Mouse (Mus musculus): ENCODE measurements around the gene Frmd8. TPM values are rescaled to one million over a fixed set of nuclear protein-coding genes. Genes with fewer than 3 reads are reported as not detected.
A peak's percentile ranks its signal among the peaks of the same experiment; 100 is the strongest.

The Frmd8 gene
- polyA plus RNA-seq, 1 experiment from 2014 or later: 44.6 TPM

DNA sequence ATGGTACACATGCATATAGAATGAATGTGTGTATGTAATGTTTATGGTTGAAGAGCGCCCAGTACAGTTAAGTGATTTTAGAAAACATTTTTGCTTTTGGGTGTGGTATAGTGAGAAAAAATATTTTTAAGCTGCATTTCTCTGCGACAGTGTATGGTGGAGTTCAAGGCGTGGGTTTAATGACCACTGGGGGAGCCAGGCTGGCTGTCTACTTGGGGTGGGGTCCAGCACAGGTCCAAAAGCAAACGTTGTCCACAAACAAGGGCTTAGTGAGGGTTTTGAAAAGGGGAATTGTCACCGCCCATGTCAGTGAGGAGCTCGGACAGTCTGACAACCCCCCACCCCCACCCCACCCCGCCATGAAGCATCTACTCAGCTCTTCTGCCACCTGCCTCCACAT lies 28.9 kb downstream of the Frmd8 start:
- peak overlapping the region; percentile 52 for H3K4me3 ChIP-seq
- peaks cover 92% of the 10 kb centered on the region for H3K4me1 ChIP-seq
- WGBS: 1% methylated on average over 7 of the region's 7 CpGs
- peak overlapping the region; percentile 93 for H3K27ac ChIP-seq (replicated peaks)
- H3K9me3 ChIP-seq: no peaks in the 10 kb centered on the region
- peaks cover under 1% of the 10 kb centered on the region; the same call in 1 of the 2 replicates for H3K36me3 ChIP-seq (replicated peaks)
- DNase-seq (ENCODE audit: low spot score): no peak
- H3K27me3 ChIP-seq (replicated peaks; ENCODE audit: low read depth, poor library complexity, severe bottlenecking): no peaks in the 10 kb centered on the region

DNA sequence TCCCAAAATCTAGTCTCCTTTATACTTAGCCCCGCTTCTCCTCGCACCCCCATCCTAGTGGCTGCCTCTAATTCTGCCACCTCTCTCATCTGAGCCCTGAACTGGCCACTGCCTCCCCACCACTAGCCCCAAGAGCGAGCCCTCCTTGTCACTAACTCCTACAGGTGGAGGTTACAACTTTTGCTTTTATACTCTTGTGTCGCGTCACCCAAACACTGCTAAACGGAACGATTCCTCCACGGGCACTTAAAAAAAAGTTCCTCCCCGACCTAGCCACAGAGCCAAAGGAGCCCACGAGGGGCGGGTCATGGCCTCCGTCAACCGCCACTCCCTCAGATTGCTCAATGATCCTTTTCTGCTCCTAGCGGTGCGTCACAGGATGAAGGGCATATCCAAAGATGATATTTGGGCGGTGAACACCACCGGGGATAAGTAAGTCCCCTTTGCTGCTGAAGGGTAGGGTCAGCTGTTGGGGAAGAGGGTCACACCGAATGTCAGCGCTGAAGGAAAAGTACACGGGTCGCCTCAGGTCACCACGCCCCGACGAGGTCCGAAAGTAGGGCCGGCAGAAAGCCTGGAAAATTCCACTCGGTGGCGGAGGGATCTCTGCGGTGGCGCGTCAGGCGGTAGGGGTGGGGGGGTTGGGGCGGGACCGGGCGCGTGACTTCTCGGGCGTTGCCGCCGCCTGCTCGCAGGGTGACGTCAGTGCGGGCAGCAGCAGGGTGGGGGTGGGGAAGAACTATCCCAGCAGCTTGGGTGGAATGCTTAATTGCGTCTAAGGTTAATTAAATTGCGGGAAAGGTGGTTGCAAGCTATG lies 29.5 kb downstream of the Frmd8 start:
- H3K27ac ChIP-seq (replicated peaks): peak overlapping the region; percentile 93
- no peaks in the 10 kb centered on the region for H3K27me3 ChIP-seq (replicated peaks; ENCODE audit: low read depth, poor library complexity, severe bottlenecking)
- 7% methylated on average over 45 of the region's 45 CpGs for WGBS
- peaks cover 98% of the 10 kb centered on the region for H3K4me1 ChIP-seq
- H3K4me3 ChIP-seq: peak overlapping the region; percentile 52
- no peaks in the 10 kb centered on the region for H3K36me3 ChIP-seq (replicated peaks)
- DNase-seq (ENCODE audit: low spot score): peak; percentile 95
- no peaks in the 10 kb centered on the region for H3K9me3 ChIP-seq

DNA sequence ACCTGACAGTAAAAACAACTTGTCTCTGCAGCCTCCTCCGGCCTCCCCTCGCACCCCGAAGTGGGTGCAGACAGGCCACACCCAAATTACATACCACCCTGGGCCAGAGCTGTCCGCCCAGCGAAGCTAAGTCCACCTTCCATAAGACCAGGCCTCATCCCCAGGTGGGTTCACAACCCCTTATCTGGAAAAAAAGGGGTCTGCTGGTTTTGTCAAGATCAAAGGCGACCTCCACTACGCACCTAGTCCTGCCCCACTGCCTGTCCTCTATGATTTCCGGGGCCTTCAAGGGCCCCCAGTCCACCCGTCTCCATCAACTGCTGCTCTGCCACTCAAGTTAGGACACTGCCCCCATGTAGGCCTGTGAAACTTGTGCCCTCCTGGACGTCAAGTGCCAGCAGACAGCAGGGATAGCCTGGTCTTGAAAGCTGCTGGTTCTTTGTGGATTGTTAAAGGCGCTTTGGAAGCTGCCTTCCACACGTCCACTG lies 30.2 kb downstream of the Frmd8 start:
- Histone ChIP-seq H3K27ac (replicated peaks) (peak overlapping the region; percentile 93), H3K4me3 (peak overlapping the region; percentile 52), H3K27me3 (replicated peaks; ENCODE audit: low read depth, poor library complexity, severe bottlenecking) (no peaks in the 10 kb centered on the region), H3K4me1 (peaks cover 95% of the 10 kb centered on the region), H3K9me3 (no peaks in the 10 kb centered on the region), H3K36me3 (replicated peaks) (no peaks in the 10 kb centered on the region)
- no peak for DNase-seq (ENCODE audit: low spot score)
- 79% methylated on average over 12 of the region's 12 CpGs for WGBS

DNA sequence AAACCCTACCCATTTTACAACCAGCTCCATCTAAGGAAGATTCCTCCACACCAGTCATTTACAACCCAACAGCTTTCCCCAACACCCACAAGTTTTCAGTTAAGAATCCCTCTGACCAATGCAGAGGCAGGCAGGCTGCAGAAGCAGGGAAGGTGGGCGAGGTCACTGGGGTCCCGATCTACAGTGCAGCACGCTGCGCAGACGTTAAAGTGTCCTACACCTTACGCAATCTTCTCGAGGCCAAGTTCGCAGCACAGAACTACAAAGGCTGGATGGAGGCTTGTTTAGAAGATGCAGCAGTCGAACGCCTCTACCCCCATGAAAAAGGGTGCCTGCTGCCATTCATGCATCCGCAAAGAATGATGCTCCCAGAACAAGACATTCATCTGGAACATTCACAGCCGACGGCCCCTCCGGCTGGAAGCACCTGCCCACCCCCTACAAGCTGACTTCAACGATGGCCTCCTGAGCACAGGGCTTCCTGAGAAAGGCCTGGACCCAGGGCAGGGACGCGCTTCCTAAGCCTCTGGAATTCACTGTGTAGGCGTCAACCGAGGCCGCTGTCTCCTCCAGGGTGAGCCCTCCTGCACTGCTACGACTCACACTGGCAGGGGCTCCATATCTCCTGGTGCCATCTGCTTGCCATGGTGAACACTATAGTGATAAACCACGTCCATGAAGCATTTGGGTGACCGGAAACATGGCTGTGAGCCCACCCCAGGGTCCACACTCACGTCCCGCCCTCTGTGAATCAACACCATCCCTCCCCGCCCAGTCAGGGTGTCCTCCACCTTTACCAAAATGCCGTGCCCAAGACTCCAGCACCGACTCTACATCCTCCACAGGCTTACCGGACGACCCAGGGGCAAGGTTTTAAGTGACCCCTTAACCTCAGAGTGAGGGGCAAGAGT lies 31.0 kb downstream of the Frmd8 start:
- no peak for DNase-seq (ENCODE audit: low spot score)
- Histone ChIP-seq H3K4me1 (peaks cover 86% of the 10 kb centered on the region), H3K36me3 (replicated peaks) (no peaks in the 10 kb centered on the region), H3K4me3 (peak overlapping the region; percentile 52; the same call in 1 of the 2 replicates), H3K27me3 (replicated peaks; ENCODE audit: low read depth, poor library complexity, severe bottlenecking) (no peaks in the 10 kb centered on the region), H3K27ac (replicated peaks) (peak overlapping the region; percentile 55; the same call in 1 of the 2 replicates), H3K9me3 (no peaks in the 10 kb centered on the region)
- 86% methylated on average over 30 of the region's 30 CpGs for WGBS

DNA sequence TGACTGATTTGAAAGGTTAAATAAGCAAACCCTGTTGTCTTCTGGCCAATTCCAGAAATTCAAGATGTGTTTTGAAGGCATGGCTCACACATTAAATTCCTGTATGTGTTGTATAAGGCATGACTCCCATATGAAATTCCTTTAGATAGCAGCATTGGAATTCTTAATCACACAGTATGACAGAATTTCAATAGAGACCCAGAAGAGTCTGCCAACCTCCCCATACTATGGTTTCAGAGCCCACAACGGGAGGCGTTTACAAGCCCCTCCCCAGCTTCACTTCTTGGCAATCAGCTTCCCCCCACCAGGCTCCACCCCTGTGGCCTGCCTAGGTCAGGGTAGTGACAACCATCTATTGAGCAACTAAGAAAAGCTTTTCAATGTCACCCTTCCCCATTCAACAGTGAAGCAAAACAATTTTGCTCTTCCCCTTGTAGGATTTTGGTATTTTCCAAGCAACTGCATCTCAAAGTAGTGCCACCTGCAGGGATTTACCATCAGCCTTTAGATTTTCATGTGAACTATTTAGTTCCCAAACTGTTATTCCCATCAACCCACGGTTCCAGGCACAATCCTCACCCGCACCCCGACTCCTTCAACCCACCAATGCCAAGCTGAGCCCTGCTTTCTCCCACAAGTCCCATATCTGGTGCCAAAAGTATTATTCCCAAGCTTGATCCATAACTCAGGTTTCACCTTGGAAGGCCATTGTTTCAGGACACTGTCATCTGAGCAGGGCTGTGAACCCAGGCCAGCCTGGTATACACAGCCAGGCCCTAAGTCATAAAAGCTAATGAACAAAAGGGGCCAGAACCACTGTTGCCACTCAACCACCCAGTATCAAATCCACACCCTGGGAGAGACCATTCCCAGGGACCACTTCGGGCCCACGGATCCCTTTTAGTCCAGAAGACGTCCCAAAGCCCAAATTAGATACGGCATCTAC lies 32.0 kb downstream of the Frmd8 start:
- Histone ChIP-seq H3K4me3 (peak overlapping the region; percentile 35; the same call in 1 of the 2 replicates), H3K4me1 (peaks cover 76% of the 10 kb centered on the region), H3K9me3 (no peaks in the 10 kb centered on the region), H3K27me3 (replicated peaks; ENCODE audit: low read depth, poor library complexity, severe bottlenecking) (no peaks in the 10 kb centered on the region), H3K27ac (replicated peaks) (peak overlapping the region; percentile 55; the same call in 1 of the 2 replicates), H3K36me3 (replicated peaks) (no peaks in the 10 kb centered on the region)
- DNase-seq (ENCODE audit: low spot score): no peak
- 73% methylated on average over 9 of the region's 9 CpGs for whole genome bisulfite sequencing

DNA sequence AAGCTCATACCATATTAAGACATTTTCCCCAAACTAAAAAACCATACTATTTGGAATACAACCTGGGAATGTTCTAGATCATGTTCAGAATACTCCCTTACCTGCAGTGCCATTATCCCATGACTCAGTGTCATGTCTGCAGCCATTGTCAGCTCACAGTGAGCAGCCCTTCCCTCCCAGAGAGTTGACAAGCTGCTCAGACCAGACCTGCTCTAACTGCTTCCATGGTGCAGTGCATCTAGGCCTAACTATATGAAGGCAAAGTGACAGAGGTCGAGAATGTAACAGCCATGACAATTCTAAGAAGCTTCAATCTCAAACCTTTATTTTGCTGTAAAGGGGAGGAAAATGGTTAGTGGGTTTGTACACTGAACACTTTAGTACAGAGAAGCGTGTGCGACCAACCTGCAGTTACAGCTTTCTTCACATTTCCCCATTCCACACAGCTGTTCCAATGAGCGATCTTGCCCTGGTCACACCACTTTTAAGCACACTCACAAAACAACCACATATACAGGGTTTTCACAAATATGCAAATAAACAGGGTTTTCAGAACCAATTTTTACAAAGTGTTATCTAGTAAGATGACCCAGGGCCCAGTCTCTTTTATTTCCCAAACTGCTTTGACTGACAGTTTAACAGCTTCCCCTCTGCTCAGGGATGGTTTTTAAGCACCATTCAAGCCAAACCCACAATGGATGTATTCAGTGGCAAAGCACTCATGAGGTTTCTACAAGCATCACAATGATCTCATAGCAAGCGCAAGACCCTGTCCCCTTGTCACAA lies 32.9 kb downstream of the Frmd8 start:
- no peak for DNase-seq (ENCODE audit: low spot score)
- 68% methylated on average over 5 of the region's 5 CpGs for WGBS
- H3K36me3 ChIP-seq (replicated peaks): no peaks in the 10 kb centered on the region
- no peaks in the 10 kb centered on the region for H3K9me3 ChIP-seq
- peak overlapping the region; percentile 68; the same call in 1 of the 2 replicates for H3K27ac ChIP-seq (replicated peaks)
- H3K4me1 ChIP-seq: peaks cover 68% of the 10 kb centered on the region
- H3K27me3 ChIP-seq (replicated peaks; ENCODE audit: low read depth, poor library complexity, severe bottlenecking): no peaks in the 10 kb centered on the region
- no peak overlapping the region for H3K4me3 ChIP-seq

DNA sequence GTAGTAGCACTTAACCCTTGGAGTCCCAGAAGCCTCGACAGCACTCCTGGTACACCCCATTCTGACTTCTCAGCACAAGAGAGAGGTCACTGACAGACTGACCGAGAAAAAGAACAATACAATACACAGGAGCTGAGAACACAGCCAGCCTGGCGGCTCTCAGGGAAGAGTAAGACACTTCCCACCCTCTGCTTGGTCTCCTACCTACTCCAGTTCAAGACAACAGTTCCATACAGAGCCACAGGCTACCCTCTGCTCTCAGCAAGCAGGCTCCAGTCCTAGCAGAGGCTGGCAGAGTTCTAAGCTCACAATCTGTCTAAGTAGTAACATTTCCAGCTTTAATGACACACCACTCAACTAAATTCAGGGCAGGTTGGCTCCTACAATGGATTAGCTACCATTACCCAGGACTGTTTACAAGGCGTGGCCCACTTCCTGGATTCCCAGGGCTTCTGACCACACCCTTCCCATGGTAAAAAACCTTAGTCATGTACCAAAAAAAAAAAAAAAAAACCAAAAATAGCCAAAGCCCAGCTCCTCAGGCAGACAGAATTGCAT lies 33.6 kb downstream of the Frmd8 start:
- Histone ChIP-seq H3K27me3 (replicated peaks; ENCODE audit: low read depth, poor library complexity, severe bottlenecking) (no peaks in the 10 kb centered on the region), H3K27ac (replicated peaks) (no peak overlapping the region), H3K4me3 (no peak overlapping the region; the same call in 1 of the 2 replicates), H3K4me1 (peaks cover 65% of the 10 kb centered on the region), H3K36me3 (replicated peaks) (no peaks in the 10 kb centered on the region), H3K9me3 (no peaks in the 10 kb centered on the region)
- DNase-seq (ENCODE audit: low spot score): no peak
- WGBS: 63% methylated on average over 4 of the region's 4 CpGs

DNA sequence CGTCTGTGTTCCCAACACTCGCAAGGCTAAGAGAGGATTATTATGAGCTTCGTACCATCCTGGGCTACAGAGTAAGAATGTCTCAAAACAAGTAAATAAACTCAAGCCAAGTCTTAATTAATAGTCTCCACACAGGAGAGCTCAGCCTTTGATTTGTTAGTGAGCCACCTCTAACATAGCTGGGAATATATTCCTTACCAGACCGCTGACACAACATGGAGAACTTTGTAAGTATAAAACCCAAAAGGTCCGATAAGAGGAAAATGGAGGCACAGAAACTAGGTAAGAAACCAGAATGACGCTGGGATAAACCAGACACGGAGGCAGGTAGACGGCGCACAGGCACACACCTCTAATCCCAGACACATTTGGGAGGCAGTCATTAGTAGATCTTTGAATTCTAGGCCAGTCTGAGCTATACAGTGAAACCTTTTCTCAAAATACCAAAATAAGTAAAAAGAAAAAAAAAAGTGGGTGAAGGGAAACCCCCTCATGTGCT lies 34.1 kb downstream of the Frmd8 start:
- H3K27me3 ChIP-seq (replicated peaks; ENCODE audit: low read depth, poor library complexity, severe bottlenecking): no peaks in the 10 kb centered on the region
- no peak overlapping the region for H3K27ac ChIP-seq (replicated peaks)
- no peak overlapping the region for H3K4me3 ChIP-seq
- WGBS: 91% methylated on average over 9 of the region's 9 CpGs
- peaks cover 59% of the 10 kb centered on the region for H3K4me1 ChIP-seq
- no peaks in the 10 kb centered on the region for H3K9me3 ChIP-seq
- H3K36me3 ChIP-seq (replicated peaks): no peaks in the 10 kb centered on the region
- DNase-seq (ENCODE audit: low spot score): no peak

DNA sequence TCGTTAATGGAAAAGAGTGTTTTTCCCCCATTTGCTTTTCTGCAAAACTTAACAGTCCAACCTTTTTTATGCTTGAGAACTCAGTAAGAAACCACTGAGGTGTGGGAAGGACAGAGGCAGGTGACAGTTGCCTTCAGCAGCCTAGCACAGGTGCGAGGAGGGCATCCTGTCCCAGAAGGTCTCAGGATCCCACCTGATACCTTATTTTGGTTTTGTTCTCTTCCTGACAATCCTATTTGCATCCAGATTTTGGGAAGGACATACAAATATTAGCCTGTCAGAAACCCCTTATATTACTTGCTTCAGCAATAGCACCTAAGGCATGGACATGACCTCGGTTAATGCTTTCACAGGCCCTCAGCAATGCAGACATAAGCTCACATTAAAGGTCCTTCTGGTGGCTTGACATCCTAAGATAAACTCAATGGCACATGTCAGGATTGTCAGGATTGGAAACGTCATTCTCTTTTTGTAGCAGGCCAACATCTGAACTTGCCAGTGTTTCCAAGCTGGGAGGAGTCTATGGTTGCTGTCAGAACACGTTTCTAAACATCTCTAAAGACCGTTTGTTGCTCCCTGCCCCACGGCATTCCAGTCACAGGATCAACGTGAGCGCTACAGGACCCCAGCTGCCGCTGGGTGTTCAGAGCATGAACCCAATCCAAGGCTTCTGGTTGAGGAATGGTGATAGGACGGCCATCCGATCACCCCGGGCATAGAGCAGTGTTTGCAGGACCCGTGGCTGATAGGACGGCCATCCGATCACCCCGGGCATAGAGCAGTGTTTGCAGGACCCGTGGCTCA lies 34.8 kb downstream of the Frmd8 start:
- Histone ChIP-seq H3K4me3 (no peak overlapping the region), H3K27ac (replicated peaks) (no peak overlapping the region), H3K27me3 (replicated peaks; ENCODE audit: low read depth, poor library complexity, severe bottlenecking) (no peaks in the 10 kb centered on the region), H3K4me1 (peaks cover 53% of the 10 kb centered on the region), H3K36me3 (replicated peaks) (no peaks in the 10 kb centered on the region), H3K9me3 (no peaks in the 10 kb centered on the region)
- no peak for DNase-seq (ENCODE audit: low spot score)
- 79% methylated on average over 18 of the region's 18 CpGs for WGBS

DNA sequence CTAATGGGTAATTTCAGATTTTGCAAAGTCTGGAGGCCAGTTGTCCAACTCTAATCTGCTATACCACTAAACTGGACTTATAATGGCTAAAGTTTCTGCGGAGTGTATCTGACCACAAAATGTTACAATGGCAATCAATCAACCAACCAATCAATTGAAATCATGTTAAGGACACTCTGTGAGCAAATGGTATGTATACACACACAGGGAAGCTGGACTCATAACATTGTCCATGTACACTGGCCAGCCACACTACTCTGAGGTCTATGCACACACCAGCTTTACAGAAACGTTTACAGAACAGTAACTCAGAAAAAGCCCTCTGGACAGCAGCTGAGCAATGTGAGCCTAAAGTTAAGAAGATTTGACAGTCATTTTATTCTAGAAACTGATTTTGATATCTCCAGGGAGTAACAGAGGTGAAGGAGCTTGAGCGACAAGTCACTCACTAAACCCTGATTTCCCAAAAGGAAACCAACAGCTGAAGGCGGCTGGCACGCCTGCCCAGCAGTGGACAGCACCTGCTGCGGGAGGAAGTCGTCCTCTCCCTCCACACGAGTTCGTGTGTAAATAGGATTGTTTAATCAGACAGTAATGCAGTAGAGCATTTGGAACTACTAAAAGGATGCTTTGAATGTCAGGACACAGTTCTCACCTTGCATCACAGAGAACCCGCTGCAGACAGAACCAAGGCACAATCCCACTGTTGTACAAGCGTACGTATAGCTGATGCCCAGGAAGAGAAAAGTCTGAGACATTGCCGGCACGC lies 35.6 kb downstream of the Frmd8 start:
- WGBS: 84% methylated on average over 14 of the region's 14 CpGs
- no peak overlapping the region for H3K27ac ChIP-seq (replicated peaks)
- no peaks in the 10 kb centered on the region for H3K36me3 ChIP-seq (replicated peaks)
- peaks cover 45% of the 10 kb centered on the region for H3K4me1 ChIP-seq
- no peaks in the 10 kb centered on the region for H3K9me3 ChIP-seq
- H3K27me3 ChIP-seq (replicated peaks; ENCODE audit: low read depth, poor library complexity, severe bottlenecking): no peaks in the 10 kb centered on the region
- DNase-seq (ENCODE audit: low spot score): no peak
- H3K4me3 ChIP-seq: no peak overlapping the region
